Mouse (Mus musculus): ENCODE measurements around the gene Lpp.
"Not testable (repeated sequence)": the region's sequence is repeated elsewhere in the genome, so short reads cannot be mapped to it uniquely, and the experiment has no call there.

Lpp gene

DNA sequence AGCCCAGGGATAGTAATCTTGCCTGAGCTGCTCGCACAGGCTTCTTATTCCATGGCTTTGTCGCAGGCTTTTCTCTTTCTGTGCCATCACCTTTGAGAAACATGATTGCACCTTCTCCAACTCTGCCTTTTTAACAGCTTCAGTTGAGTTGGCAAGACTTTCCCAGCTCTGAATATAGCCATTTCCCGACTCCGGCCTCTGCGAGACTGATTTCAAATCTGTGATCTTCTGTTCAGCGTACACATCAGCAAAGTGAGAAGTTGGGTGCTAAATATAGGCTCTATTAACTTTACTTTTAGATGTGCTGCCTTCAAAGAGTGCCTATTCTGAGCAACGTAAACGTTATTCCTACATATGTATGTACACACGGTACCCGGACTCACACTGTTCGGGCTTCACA, 597.0 kb downstream of the Lpp start:
- no peak for DNase-seq (ENCODE audit: low spot score)

GRCm38 (mm10) chr16:24991059-24991541, 597.8 kb downstream of the Lpp start:
- DNase-seq (ENCODE audit: low spot score): no peak

DNA sequence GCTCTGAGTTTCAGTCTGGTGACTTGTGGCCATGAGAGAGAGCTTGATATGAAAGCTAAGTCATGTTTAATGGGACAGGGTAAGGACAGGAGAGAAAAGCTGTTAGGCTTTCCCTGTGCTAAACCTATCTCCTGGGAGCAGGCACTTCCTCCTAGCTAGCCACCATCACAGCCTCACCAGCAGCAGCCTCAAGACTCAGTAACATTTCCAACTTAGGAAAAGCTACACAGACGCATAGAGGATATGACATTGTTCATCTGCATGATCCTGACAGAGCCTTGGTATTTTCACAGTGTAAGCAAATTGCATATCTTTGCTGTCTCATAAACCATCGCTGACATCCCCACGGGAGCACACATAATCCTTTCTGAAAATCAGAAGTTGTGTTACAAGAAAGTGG, 598.7 kb downstream of the Lpp start:
- no peak for DNase-seq (ENCODE audit: low spot score)

DNA sequence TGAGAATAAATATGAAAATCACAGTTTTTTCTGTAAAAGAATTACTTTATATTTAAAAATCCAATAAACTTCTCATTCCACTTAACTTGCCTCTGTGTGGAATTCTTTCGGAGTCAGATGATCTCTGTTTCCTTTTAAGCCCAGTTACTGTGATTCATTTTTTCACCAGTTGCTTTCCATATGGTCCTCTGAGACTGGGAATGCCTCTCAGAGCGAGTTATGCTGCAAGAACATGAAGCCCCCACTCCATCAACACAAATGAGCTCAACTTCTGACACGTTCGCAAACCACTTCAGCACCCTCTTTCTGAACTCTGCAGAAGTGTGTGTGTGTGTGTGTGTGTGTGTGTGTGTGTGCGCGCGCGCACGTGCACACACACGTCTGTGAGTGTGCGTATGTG, 599.2 kb downstream of the Lpp start:
- no peak for DNase-seq (ENCODE audit: low spot score)

DNA sequence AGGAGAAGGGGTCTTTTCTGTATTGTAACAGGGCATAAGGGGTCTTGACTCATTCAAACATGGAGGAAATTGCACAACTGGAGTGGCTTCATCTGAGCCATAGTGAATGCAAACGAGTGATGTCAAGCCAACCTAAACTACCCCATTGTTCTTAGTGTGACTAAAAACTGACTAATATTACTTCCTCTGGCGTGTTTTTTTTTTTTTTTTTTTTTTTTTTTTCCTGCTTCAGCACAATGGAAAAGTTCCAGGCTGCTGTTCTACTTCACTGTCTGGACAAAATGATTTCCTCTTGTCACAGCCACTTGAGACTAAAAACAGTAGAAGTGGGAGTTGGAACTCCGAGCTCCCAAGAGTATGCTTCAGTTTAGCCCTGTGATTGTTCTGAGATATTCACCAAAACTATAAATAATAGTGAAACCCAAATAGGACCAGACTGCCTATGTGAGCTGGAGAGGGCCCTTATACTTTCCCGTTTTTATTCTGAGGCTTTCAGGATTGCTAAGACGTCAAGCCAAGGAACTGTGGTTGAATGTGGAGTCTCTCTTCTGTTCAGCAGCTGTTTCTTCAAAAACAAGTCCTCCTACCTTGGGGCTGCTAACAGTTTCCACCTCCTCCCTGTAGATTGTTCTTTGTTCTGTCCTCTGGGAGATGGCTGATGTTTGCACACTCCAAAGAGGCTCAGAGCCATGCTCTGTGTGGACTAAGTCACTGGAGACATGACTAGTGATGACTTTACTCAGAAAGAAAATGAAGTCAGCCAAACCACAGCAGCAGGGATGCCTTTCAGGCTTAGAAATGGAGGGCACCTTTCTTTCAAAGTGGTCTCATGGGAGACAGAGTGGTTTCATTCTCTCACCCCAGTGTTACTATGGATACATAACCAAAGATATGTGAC, 617.9 kb downstream of the Lpp start:
- DNase-seq (ENCODE audit: low spot score): no peak

DNA sequence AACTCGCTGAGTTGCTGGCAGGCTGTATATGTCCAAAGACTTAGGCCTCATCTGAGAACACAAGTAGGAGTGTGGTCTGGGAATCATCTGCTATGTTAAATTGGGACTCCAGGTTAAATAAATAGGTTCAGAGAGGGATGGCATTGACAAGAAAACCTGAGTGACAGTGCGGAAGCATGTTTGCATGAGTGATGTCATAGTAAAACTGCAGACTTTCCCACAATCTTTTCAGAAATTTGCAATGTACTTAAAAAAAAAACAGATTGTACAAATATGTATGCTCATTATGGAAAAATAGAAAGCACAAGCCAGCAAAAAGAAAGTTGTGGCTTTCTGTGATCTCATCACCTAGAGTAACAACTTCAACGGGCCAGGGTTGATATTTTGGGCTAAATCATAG, 619.6 kb downstream of the Lpp start:
- no peak for DNase-seq (ENCODE audit: low spot score)

GRCm38 (mm10) chr16:25016261-25016836, 623.0 kb downstream of the Lpp start:
- DNase-seq (ENCODE audit: low spot score): no peak

GRCm38 (mm10) chr16:25017046-25017445, 623.7 kb downstream of the Lpp start:
- no peak for DNase-seq (ENCODE audit: low spot score)

GRCm38 (mm10) chr16:25021743-25022359, 628.5 kb downstream of the Lpp start:
- DNase-seq (ENCODE audit: low spot score): not testable (repeated sequence)

GRCm38 (mm10) chr16:25024591-25024990, 631.3 kb downstream of the Lpp start:
- DNase-seq (ENCODE audit: low spot score): no peak

- no peak for DNase-seq (ENCODE audit: low spot score)
These were observed 632.9 kb downstream of the Lpp start for GRCm38 (mm10) chr16:25026191-25026590.

- DNase-seq (ENCODE audit: low spot score): no peak
These were observed 636.2 kb downstream of the Lpp start for GRCm38 (mm10) chr16:25029548-25029947.

GRCm38 (mm10) chr16:25037361-25037760, 644.1 kb downstream of the Lpp start:
- DNase-seq (ENCODE audit: low spot score): no peak

- DNase-seq (ENCODE audit: low spot score): no peak
These were observed 645.2 kb downstream of the Lpp start for GRCm38 (mm10) chr16:25038529-25038928.

DNA sequence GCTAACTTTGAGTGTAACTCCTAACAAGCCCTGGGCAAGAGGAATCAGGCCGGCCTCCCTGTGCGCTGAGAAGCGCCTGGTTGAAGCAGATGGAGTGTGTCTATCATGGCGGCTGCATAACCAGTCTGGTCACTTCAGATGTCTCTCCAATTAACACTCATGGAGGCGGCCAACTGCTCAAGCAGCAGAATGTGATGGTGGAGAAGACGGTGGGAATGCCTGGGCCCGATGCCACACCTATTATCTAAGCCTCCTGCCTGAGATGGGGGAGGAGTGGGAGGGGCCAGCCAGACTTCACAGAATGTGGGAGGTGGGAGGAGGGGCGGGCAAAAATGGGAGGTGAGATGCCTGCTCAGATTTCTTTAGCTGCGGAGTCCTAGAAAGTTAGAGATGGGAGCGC, 646.6 kb downstream of the Lpp start:
- DNase-seq (ENCODE audit: low spot score): no peak

DNA sequence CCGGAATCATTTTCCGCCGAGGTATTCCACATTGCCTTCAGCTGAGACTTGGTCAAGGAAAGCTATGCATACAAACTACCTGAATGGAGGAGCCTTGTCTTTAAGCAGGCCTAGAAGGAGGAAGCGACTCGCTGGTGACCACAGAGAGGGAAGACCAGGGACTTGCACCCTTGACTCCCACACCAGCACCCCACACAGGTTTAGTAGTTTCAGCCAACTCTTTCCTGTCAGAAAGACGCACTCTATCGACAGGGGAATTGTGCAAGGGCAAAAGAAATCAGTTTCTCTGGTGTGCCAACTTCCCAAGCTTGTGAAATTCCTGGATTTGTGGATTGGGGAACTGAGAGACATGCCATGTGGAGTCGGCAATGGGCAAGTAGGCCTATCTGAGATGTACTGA, 647.9 kb downstream of the Lpp start:
- no peak for DNase-seq (ENCODE audit: low spot score)

DNA sequence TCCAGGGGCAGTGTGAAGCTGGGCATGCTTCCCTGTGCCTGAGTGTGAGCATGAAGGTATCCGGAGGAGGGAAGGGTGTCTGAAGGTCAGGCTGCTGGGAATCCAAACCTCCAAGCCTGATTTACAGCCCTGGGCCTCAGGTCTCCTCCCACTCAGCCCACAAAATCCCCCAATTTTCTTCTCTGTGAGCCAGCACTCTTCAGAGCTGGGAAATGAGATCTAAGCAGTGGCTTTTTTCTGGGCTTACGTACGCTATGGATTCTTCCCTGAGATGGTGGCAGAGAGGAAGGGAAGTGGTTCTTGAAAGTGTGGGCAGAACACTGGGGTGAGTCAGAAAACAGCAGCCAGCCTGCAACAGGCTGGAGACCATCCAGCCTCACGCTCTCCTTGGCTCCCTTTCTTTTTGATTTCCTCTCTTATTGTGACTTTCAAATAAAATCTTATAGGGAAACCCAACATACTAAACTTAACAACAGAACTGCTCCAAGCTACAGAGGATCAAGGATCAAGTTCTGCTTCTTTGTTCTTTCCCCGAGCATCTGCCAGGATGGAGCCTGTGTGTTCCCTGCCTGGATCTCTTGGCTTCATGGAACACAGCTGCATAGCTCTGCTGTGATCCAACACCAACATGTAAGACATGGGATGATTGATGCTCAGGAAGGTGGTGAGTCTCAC, 648.7 kb downstream of the Lpp start:
- no peak for DNase-seq (ENCODE audit: low spot score)
